Mouse (Mus musculus): Measurements from ENCODE around the gene Ccr1l1.
"Not testable (repeated sequence)": the region's sequence is repeated elsewhere in the genome, so short reads cannot be mapped to it uniquely, and the experiment has no call there.

Ccr1l1 gene

DNA sequence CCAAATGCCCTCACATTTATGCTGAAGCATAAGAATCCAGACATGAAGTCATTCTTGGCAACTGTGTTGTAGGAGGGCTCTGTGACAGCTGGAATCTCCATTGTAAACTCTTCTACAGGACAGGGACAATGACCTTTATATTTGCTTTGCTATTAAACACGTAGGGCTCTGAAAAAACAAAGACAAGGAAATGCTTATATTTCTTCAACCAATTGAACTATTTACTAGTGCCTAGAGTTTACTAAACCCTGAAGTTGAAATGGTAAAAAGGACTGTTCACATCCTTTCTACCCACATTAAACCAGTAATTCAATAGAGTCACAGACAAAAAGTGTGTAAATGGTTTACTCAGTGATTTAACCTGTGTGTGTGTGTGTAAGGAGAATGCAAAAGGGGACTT is at the start of gene Ccr1l1:
Gene Ccr1l1 (minus strand): TSS at position 101 of the 400 bp plus-strand sequence.
- DNase-seq: no peak

DNA sequence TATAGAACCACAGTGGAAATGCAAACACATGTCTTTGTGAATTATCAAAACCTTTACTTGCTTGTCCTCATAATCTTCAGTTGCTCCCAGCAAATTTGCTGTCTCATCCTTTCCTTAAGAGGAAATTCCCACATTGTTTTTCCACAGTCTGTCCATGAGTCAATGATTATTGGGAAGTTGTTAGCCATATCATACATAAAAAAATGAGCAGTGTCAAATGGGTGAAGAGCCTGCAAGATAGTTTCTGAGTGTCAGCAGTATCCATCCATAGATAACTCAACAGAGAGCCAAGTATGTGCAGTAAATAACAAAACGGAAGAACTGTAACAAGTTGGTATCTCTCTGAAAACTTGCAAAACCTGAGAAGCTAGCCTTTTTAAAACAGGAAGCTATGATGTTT is 43.5 kb upstream of the Ccr1l1 start, which contains the start of gene Ccr3:
Gene Ccr3 (plus strand): TSS at position 301 of the 400 bp plus-strand sequence.
- no peak for DNase-seq

DNA sequence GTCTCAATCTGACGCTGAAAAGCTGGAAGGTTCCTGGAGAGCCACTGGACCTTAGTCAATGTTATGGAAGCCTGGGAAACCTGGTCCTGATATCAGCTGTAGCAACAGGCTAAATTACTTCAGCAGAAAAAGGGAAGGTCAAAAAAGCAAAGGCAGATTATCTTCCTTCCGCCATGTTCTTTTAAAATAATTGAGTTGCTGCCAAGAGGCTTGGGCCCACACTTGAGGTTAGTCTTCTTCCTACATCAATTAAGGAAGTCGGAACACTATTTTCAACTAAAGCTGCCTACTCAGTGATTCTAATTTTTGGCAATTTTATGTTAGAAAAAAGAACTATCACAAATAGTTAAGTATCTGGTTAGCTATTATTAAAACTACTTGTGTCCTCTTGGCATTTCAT is 41.7 kb upstream of the Ccr1l1 start:
- DNase-seq: no peak

DNA sequence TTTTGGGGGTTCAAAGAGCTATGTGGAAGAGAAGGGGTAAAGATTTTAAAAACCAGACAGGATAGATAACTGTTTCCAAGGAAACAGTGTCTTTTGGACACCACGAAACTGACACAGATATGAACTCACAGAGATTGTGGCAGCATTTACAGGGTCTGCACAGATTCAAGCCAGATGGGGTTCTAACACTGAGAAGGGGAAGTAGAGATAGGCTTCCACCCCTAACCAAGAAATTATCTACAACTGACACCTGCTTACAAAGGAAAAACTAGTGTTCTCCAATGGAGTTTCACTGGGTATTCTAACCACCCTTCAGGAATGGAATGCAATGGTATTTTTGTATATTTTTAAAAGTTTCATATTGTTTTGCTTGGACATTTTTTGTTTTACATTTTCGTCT is 37.8 kb upstream of the Ccr1l1 start:
- no peak for DNase-seq

DNA sequence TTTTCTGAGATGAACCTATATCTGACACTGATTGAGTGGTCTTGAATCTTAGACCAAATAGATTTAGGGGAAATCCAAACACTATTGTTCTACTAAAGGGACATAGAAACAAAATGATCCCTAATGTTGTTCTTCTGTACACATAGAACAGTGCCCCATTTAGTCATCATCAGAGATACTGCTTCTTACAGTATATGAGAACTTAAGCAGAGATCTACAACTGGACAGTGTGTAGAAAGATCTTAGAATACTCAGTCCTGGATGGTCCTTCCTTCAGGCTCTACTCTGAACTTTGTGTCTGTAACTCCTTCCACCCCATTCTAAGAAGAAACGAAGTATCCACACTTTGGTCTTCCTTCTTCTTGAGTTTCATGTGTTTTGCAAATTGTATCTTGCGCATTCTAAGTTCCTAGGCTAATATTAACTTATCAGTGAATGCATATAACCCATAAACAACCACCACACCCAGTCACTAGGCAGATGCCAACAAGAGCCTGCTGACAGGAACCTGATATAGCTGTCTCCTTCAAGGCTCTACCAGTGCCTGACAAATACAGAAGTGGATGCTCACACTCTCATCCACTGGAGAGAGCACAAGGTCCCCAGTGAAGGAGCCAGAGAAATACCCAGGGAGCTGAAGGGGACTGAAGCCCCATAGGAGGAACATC is 36.9 kb upstream of the Ccr1l1 start:
- DNase-seq: no peak

DNA sequence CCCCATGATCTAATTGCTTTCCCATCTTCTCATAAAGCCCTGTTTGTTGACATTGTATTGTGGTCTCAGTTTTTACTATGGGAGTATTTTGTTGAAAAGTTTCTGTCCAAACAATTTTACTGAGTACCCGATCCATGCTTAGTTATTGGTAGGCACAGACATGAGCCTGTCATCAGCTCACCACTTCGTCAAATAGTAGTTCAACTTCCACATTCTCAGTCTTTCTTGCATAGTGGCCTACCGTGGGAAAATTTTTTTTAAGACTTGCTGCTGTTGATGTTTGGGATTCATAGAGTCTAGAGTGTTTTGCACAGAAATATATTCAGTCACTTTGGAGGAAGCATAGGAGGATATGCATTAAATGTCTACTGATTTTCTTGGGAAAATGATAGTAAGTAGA is 35.1 kb upstream of the Ccr1l1 start:
- DNase-seq: no peak

DNA sequence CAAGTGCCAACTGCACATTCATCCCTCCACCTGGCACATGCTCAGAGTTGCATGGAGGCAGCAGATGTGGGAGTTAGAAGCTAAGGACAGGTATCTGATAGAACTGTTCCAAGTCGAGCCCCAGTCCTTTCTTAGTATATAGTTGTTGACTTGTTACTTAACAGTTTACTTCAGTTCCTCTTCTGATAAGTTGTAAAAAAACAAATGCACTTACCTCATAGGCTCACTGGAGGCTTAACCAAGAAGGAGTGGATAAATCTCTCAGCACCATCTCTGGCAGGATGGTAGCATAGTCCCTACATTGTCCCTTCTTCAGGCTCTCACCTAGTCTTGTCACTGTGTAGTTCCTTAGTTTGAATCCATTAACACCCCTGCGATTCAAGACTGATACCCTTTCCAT is 34.5 kb upstream of the Ccr1l1 start:
- DNase-seq: no peak

DNA sequence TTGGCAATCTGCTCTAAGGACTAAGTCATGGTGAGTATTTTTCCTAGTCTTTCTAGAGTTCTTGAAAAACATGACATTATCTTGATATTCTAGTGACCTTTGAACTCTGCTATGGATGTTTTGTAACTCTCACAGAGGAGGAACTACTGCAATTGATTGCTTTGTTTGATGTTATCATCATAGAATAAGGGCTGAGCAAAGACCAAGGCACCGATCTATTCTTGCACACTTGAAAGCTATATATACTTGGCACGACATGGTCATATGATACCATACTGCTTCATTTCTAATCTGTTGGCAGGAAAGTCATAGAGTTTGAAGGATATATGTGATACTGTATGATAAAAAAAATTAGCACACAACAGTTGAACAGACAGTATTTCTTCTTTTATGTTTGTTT is 21.6 kb upstream of the Ccr1l1 start:
- DNase-seq: no peak

DNA sequence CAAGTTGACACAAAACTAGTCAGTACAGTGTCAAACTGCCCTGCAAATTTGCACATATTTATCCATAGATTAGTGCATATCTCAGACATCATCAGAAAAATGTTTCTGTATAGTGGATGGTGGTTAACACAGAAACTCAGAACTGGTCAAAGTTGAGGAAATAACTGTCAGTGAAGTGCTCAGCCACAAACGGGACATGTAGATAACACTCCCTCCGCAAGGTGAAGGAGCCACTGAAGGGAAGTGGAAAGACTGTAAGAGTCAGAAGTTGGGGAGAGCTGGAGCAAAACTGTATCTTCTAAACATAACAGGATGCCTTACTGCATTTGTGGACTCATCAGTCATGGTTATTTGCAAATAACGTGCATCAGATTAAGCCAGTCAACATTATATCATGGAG is 19.5 kb upstream of the Ccr1l1 start:
- no peak for DNase-seq

DNA sequence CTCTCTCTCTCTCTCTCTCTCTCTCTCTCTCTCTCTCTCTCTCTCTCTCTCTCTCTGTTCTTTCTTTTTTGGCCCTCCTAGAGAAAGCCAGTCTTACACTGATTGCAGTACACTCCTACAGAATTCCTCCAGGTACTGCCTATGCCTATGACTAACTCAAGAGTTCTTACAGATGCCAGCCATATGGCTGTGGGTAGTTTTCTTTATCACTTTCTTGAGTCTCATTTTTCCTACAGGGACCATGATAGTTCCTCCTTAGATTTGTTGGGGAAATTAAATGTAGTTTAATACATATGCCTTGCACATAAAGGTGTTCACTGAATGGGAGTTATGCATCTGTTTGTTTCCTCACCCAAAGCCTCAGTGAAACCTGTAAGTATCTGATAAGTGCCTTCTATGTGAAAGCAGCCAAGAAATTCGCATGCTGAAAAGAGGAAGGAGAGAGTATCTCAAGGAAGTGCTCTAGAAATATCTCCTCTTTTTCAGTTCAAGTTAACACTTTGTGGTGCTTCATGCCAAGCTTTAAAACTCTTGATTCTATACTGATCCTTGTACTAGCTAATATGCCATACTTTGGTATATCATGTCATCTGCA is 13.2 kb upstream of the Ccr1l1 start:
- no peak for DNase-seq

DNA sequence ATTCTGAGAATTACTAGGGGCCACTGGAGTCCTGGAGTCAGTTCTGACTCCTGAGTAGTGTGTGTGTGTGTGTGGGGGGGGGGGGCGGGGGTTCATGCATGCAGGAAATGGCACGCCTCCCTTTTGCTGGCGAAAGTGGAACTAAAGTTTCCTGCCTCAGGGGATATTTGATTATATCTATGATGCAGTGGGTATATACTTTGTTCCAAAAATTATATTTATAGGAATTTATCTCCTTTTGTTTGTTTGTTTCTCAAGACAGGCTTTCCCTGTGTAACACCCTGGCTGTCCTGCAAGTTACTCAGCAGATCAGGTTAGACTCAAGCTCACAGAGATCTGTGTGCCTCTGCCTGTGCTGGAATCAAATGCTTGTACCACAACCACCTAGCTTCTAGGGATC is 11.5 kb upstream of the Ccr1l1 start:
- no peak for DNase-seq

DNA sequence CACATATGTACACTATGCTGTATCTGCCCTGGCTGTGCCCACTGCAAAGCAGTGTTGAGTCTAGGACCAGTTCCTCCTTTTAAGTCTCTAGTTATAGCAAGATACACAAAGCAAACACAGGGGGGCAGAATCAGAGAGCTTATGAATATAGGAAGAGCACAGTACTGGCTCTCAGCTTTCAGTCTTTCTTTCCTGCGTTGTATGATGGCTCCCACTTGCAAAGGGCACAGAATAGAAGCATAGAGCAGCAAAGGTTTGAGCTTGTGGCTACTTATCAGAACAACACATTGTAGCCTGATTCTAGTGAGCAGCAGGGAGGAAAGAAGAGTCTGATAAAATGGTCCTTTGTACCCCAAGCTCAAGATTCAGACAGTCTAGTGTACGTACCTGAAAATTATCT is 8.0 kb upstream of the Ccr1l1 start:
- DNase-seq: peak in 1 of 2 experiments; percentile 4

DNA sequence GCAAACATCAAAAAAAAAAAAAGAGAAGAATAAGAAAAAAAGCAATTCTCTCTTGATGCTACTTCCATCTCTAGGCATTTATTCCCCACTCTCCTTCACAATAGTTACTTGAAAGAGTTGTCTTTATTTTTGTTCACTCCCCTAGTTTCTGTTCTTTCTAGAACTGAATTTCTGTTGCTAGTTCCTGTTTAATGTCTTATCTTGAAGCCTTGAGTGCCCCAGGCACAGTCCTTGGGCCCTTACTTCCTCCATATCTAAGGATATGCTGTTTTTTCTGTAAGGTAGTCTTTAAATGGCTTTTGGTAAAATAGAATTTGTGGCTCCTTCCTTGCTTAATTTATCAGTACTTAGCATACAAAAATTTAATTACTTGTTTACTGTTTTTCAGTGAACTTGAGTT is 6.7 kb upstream of the Ccr1l1 start:
- DNase-seq: no peak

DNA sequence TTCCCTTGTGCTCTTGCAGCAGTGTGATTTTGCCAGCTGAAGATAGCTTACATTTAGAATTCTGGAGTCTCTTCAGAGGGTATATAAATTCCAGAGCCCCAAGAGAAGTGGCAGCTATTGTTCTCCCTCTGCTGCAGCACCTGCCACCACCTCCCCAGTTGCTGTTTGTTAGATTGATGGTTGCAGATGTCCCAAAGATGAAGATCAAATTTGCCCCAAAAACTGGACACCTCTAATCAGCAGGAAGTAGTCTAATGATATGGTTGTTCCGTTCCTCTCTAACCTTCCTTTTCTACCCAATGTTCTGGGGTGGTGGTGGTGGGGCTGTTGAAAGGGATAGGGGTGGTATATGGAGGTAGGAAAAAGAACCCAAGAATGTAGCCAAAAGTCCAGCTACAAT is 4.5 kb upstream of the Ccr1l1 start:
- DNase-seq: no peak

DNA sequence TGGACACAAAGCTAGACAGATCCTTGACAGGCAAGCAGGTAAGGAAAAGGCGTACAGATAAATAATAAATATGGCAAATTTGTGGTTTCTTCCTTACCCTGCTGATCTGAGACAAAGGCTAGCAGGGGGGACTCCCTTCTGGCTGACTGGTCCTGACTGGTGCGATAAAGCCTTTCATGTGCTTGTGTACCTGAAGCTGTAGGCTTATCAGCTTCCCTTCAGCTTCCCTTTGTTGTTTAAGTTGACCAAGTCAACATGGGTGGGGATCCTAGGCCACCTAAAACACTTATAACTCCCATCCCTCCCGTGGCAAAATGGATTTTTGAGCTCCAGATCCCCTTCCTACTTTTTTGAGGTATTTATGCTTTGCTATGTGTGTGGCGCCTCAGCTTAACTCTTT is 3.7 kb upstream of the Ccr1l1 start:
- no peak for DNase-seq

DNA sequence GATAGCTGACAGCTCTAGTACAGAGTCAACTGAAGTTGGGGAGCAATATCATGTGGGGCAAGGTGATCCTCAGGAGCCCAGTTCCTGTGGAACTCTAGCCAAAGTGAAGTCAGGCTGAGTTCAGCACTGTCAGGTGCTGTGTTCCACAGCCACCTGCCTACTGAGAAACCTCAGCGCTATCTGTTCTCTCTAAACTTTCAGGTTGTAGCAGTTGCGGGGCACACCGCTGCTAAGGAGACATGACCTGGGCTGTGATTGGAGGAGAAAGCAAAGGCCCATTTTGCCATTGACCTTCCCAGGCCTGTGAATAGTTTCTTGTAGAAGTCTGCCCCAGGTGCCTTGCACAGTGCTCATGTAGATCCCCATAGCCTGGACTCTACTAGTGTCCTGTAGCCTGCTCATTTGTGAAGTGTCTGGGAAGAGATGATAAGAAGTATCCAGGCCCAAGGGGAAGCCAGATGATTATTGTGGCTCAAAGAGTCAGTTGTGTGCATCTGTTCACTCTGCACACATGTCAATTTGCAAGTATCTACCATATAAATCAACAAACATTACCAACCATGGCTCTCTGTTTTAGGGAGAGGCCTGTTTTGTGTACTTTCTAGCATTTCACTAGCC is 2.8 kb upstream of the Ccr1l1 start:
- DNase-seq: not testable (repeated sequence)

DNA sequence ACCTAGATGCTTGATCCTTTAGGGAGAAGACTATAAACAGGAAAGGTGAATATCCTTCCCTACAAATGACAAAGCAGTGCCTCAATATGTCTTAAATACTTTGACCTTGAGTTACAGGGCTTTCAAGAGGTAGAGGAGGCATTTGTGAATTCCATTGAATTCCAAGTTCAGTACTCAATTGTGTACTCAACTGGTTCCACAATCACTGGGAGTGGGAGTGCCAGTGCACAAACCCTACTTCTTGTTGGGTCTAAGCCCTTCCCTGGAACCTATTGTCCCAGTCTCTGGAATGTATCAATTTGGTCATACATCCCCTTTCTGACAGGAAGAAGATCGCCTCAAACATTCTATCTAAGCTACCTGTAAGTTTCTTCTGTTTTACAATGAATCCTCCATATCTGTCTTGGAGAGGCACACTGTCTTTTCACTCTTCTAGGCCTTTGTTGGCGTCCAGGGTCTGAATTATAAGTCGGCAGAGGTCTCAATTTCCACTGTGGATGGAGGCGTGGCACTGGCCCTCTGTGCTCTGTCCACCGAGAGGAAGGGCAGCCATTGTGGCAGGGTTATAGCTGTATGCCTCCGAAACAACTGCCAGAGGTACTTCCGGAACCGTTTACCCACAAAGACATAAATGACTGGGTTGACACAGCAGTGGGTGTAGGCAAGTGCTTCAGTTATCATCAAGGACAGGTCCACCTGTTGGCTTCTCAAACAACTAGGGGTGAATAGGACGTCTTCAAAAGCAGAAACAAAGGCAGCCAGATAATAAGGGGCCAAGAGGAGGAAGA is 1.1 kb downstream of the Ccr1l1 start:
- no peak for DNase-seq

DNA sequence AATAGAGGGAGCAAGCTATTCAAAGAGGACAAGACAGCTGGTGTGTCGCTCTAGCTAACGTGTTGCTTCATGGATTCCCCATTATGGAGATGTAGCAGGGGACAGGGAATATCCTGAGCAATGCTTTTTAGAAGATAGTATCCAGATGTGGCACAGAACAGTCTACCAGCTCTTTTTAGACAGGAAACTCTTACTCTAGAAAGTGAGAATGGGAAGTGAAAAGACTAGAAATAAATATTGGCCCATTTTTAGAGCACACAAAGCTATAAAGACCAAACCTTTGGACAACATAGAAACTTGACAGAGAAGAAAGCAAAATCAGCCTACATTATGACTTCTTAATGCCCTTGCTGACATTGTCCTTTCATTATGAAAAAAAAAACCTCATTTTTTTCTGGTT is 2.6 kb downstream of the Ccr1l1 start:
- DNase-seq: no peak

DNA sequence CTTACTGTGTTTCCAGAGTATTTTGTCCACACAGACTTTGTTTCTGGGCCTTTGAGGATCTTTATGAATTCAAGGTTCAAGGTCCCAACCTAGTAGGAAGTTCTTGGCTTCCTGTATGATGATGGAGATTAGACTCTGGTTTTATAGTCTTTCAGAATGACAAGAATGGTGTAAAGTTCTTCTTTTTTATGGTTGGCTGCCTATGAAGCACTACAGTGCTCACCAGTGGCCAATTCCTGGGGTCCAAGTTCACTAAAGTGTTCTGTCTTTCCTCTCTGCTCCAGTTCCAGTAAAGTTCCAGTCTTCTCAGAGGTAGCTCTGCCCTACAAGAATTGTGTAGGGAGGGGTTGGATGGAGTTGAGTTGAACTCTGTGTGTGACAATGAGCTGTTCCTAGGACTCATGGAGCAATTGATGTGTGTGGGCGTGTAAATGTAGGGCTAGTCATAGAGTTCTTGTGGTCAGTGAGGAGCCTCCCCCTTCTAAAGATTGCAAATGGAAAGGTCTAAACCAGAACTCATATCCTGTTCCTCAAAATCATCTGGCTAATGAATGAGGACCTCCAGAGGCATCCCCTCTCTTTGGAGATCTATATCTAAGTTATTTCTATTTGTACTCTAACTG is 9.8 kb downstream of the Ccr1l1 start, which contains the start of gene Ccr1:
Gene Ccr1 (minus strand): TSS at position 403 of the 623 bp plus-strand sequence.
- peak; percentile 23 to 26 for DNase-seq

DNA sequence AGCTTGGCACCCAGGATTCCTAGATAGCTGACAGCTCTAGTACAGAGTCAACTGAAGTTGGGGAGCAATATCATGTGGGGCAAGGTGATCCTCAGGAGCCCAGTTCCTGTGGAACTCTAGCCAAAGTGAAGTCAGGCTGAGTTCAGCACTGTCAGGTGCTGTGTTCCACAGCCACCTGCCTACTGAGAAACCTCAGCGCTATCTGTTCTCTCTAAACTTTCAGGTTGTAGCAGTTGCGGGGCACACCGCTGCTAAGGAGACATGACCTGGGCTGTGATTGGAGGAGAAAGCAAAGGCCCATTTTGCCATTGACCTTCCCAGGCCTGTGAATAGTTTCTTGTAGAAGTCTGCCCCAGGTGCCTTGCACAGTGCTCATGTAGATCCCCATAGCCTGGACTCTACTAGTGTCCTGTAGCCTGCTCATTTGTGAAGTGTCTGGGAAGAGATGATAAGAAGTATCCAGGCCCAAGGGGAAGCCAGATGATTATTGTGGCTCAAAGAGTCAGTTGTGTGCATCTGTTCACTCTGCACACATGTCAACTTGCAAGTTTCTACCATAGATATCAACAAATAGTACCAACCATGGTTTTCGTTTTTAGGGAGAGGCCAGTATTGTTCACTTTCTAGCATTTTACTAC is 11.2 kb downstream of the Ccr1l1 start:
- DNase-seq: not testable (repeated sequence)

DNA sequence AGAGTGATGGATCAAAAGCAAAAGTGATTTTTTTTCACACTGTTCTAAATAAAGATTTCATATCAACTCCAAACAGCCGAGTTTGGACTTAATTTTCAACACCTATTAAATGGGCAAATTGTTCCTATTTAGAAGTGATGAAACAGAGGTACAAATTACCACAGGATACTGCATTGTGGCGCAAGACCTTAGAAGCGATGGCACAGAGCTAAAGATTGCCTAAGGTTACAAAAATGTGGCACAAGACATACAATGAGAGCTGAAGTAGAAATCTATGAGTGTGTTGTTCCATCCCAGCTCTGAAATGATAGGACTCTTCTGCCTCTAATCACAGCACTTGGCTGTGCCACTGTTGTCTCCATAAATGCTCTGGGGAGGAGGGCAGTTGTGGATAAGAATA is 13.4 kb downstream of the Ccr1l1 start:
- DNase-seq: no peak

DNA sequence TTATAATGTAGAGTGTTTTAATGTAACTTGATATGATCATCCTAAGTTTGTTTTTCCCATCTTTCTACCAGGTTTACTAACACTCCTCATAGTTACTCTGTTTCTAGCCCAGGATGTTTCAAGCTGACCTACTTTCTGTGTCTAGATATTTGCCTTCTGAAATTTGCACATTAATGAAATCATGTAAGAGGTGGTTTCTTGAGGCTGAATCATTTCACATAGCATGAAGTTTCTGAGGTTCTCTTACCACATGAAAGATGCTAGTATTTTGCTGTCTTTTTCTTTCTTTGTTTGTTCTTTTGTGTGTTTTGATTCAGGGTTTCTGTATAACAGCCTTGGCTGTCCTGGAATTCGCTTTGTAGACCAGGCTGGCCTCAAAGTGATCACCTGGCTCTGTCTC is 18.0 kb downstream of the Ccr1l1 start:
- no peak for DNase-seq

All from kidney, postnatal 36 days (tissue).